Mouse (Mus musculus) small intestine, adult 2 months (tissue): ENCODE measurements around the gene Gtf2i.

Experiments
- CTCF ChIP-seq: fragments of 200-500 bp; IDR thresholded peaks from 2 replicates; pipeline ENCODE4 v1.5.1; 2012; ENCODE audit warnings: low read depth, mild to moderate bottlenecking, control low read depth, inconsistent platforms, low read length, moderate library complexity, mixed read lengths; ENCODE audit not compliant: insufficient replicate concordance, insufficient read length; ENCODE audit errors: extremely low read depth
- POLR2A ChIP-seq: fragments of 200-500 bp; IDR thresholded peaks from 2 replicates; pipeline ENCODE4 v1.6.1; 2012; ENCODE audit warnings: low read depth, mild to moderate bottlenecking, control low read depth, inconsistent platforms, low read length, moderate library complexity

GRCm38 (mm10) chr5:134310201-134310600 is 4.4 kb downstream of the Gtf2i start:
- TF ChIP-seq CTCF (no peak), POLR2A (no peak)
